Mouse (Mus musculus) myocyte (in vitro differentiated cells): ENCODE data around the gene Pnpt1.

ENCODE experiments used
- CEBPB ChIP-seq: IDR thresholded peaks from 2 replicates; pipeline ENCODE4 v1.6.1; 2011; ENCODE audit warnings: mild to moderate bottlenecking, moderate library complexity; ENCODE audit not compliant: poor library complexity, insufficient read depth, severe bottlenecking
- POLR2A ChIP-seq: IDR thresholded peaks from one replicate; pipeline ENCODE4 v1.6.1; 2011; ENCODE audit warnings: low read depth, mild to moderate bottlenecking, control low read depth, moderate library complexity; ENCODE audit not compliant: insufficient read length
- TCF12 ChIP-seq: IDR thresholded peaks from one replicate; pipeline ENCODE4 v1.6.1; 2011; ENCODE audit warnings: mild to moderate bottlenecking, control low read depth; ENCODE audit not compliant: poor library complexity, insufficient read depth, severe bottlenecking

GRCm38 (mm10) chr11:29203653-29204052, 73.1 kb downstream of the Pnpt1 start:
- TF ChIP-seq POLR2A (no peak), TCF12 (no peak), CEBPB (no peak)
